Comparison of ENCODE assay signal across 9 mouse cellular contexts in the genomic region with DNA sequence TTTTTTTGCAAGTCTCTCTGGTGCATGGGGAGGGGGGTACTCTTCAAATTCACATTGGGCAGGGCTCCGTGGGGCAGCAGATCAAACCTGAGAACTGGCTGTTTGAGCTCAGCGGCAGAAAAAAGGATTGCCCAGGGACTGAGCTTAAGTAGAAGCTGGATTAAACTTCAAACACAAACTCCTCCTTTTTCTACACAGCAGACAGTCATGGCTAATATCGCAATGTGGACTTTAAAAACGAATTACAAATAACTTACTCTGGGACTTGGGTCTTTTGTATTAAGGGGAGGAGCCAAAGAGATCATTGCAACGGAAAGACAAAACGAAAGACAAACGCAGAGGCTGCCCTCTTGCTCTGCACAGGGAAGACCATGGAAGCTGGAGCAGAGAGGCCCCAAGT.
DNase-seq lines count a peak whose midpoint lies in the region; ATAC-seq and TF ChIP-seq lines count a peak whose summit lies in the region.
"Had no signal": no experiment of that assay in that cellular context is flagged by ENCODE, and none has a peak within 500 bp of the region (broad histone marks: within the 10 kb centered on the region; RNA-seq: fewer than 3 reads in every experiment).

No protein-coding gene starts in this region.

- H3K27ac ChIP-seq in heart, embryonic 15.5 days, result no peak overlapping the region
- no peak overlapping the region for H3K27ac ChIP-seq in neural tube, embryonic 12.5 days
- H3K27ac ChIP-seq in neural tube, embryonic 15.5 days (replicated peaks), result no peak overlapping the region
- H3K27ac ChIP-seq in intestine, postnatal 0 days (ENCODE audit: low read depth, low read length), result no peak overlapping the region

- no peak overlapping the region for H3K4me3 ChIP-seq in heart, embryonic 15.5 days
- H3K4me3 ChIP-seq in neural tube, embryonic 12.5 days, result no peak overlapping the region
- no peak overlapping the region for H3K4me3 ChIP-seq in neural tube, embryonic 15.5 days (replicated peaks)
- H3K4me3 ChIP-seq in intestine, postnatal 0 days (ENCODE audit: low read depth, low read length), result no peak overlapping the region

- no peak for DNase-seq in heart, postnatal 4 days
- no peak for DNase-seq in urinary bladder, postnatal 36 days (ENCODE audit: low spot score in 2 of 2)
- no peak for DNase-seq in retina, embryonic 14.5 days (ENCODE audit: low spot score)

- H3K9ac ChIP-seq in heart, embryonic 15.5 days, result no peak overlapping the region
- no peak overlapping the region for H3K9ac ChIP-seq in neural tube, embryonic 12.5 days
- no peak overlapping the region for H3K9ac ChIP-seq in neural tube, embryonic 15.5 days (replicated peaks)
- no peak overlapping the region for H3K9ac ChIP-seq in intestine, postnatal 0 days (ENCODE audit: low read depth, low read length)

- H3K4me2 ChIP-seq in heart, embryonic 15.5 days, result 0 out of 2 replicates have a peak overlapping the region, but pooled peaks have one; percentile 24
- H3K4me2 ChIP-seq in neural tube, embryonic 12.5 days (replicated peaks), result peak overlapping the region; percentile 18
- H3K4me2 ChIP-seq in neural tube, embryonic 15.5 days, result no peak overlapping the region
- H3K4me2 ChIP-seq in intestine, postnatal 0 days (replicated peaks; ENCODE audit: low read depth), result peak overlapping the region; percentile 25; the same call in 1 of the 2 replicates

- peaks cover 15% of the 10 kb centered on the region for H3K4me1 ChIP-seq in heart, embryonic 15.5 days (replicated peaks)
- peaks cover 33% of the 10 kb centered on the region for H3K4me1 ChIP-seq in neural tube, embryonic 12.5 days
- peaks cover 22% of the 10 kb centered on the region for H3K4me1 ChIP-seq in neural tube, embryonic 15.5 days
- H3K4me1 ChIP-seq in intestine, postnatal 0 days (replicated peaks; ENCODE audit: control insufficient read depth, insufficient read depth, low read length), result no peaks in the 10 kb centered on the region

- no peak for ATAC-seq in heart, embryonic 15.5 days (replicated peaks; ENCODE audit: insufficient number of reproducible peaks, insufficient read depth, low FRiP score, low read depth)
- ATAC-seq in neural tube, embryonic 12.5 days (ENCODE audit: low FRiP score, low read depth), result no peak
- ATAC-seq in neural tube, embryonic 15.5 days (ENCODE audit: low FRiP score), result no peak
- no peak for ATAC-seq in intestine, postnatal 0 days
- ATAC-seq in monocyte, adult 5-6 weeks (replicated peaks; ENCODE audit: insufficient number of reproducible peaks, low FRiP score, low TSS enrichment, poor library complexity, severe bottlenecking), result no peak
- ATAC-seq: CD4-positive, CD25-positive, alpha-beta regulatory T cell, adult 4 months had no signal

- TF ChIP-seq CTCF in intestine, postnatal 0 days (IDR thresholded peaks at IDR 0.05; ENCODE audit: low read depth), result no peak

- H3K9me3 ChIP-seq in heart, embryonic 15.5 days (replicated peaks), result no peaks in the 10 kb centered on the region
- no peaks in the 10 kb centered on the region for H3K9me3 ChIP-seq in neural tube, embryonic 12.5 days
- no peaks in the 10 kb centered on the region for H3K9me3 ChIP-seq in neural tube, embryonic 15.5 days (replicated peaks)
- no peaks in the 10 kb centered on the region for H3K9me3 ChIP-seq in intestine, postnatal 0 days (ENCODE audit: control insufficient read depth)

- H3K27me3 ChIP-seq in heart, embryonic 15.5 days, result no peaks in the 10 kb centered on the region
- no peaks in the 10 kb centered on the region for H3K27me3 ChIP-seq in neural tube, embryonic 12.5 days (replicated peaks)
- H3K27me3 ChIP-seq in neural tube, embryonic 15.5 days (replicated peaks), result no peaks in the 10 kb centered on the region
- H3K27me3 ChIP-seq in intestine, postnatal 0 days (replicated peaks; ENCODE audit: control insufficient read depth, insufficient read depth, low read length), result no peaks in the 10 kb centered on the region

- no peaks in the 10 kb centered on the region for H3K36me3 ChIP-seq in heart, embryonic 15.5 days
- H3K36me3 ChIP-seq in neural tube, embryonic 12.5 days, result no peaks in the 10 kb centered on the region
- H3K36me3 ChIP-seq in neural tube, embryonic 15.5 days, result no peaks in the 10 kb centered on the region
- H3K36me3 ChIP-seq in intestine, postnatal 0 days (ENCODE audit: control insufficient read depth, insufficient read depth), result no peaks in the 10 kb centered on the region

- WGBS in heart, embryonic 15.5 days, result 34% methylated on average over 7 of the region's 7 CpGs
- 11% methylated on average over 7 of the region's 7 CpGs for WGBS in neural tube, embryonic 12.5 days
- WGBS in neural tube, embryonic 15.5 days, result 13% methylated on average over 7 of the region's 7 CpGs
- 13% methylated on average over 7 of the region's 7 CpGs for WGBS in intestine, postnatal 0 days
